Mouse (Mus musculus) hindbrain, embryonic 11.5 days (tissue): ENCODE data around the gene Il6ra. TPM values are rescaled to one million over a fixed set of nuclear protein-coding genes. Genes with fewer than 3 reads are reported as not detected.

Experiments used
- ATAC-seq: fragments of 200-750 bp; cut with Nextera tagmentation; 2 replicates; pipeline ENCODE4 v1.8.0; 2017; ENCODE audit warnings: mild to moderate bottlenecking, moderate TSS enrichment, moderate library complexity; ENCODE audit not compliant: low FRiP score
- DNase-seq: peaks from one replicate; pipeline ENCODE4 v3.0.0-alpha.2; 2015; ENCODE audit warnings: low spot score
- H3K27ac ChIP-seq: fragments of 300-500 bp; sonication (generic); 2 replicates; pipeline ENCODE4 v1.5.1; 2014; ENCODE audit warnings: mild to moderate bottlenecking, low read depth, low read length
- H3K27me3 ChIP-seq: fragments of 300-500 bp; sonication (generic); 2 replicates; pipeline ENCODE4 v1.6.1; 2014; ENCODE audit warnings: mild to moderate bottlenecking, low read length, moderate library complexity, mixed read lengths; ENCODE audit not compliant: control insufficient read depth, insufficient read depth
- H3K36me3 ChIP-seq: fragments of 300-500 bp; sonication (generic); 2 replicates; pipeline ENCODE4 v1.6.1; 2014; ENCODE audit warnings: mild to moderate bottlenecking, low read length, moderate library complexity, mixed read lengths; ENCODE audit not compliant: control insufficient read depth, insufficient read depth
- H3K4me1 ChIP-seq: fragments of 300-500 bp; sonication (generic); replicated peaks from 2 replicates; pipeline ENCODE4 v1.6.1; 2014; ENCODE audit warnings: low read length, mixed read lengths; ENCODE audit not compliant: control insufficient read depth, insufficient read depth
- H3K4me2 ChIP-seq: fragments of 300-500 bp; sonication (generic); replicated peaks from 2 replicates; pipeline ENCODE4 v1.6.1; 2014; ENCODE audit warnings: mild to moderate bottlenecking, low read depth, low read length
- H3K4me3 ChIP-seq: fragments of 300-500 bp; sonication (generic); 2 replicates; pipeline ENCODE4 v1.5.1; 2014; ENCODE audit warnings: low read depth, low read length
- H3K9ac ChIP-seq: fragments of 300-500 bp; sonication (generic); 2 replicates; pipeline ENCODE4 v1.6.1; 2014; ENCODE audit warnings: low read depth, low read length
- H3K9me3 ChIP-seq: fragments of 300-500 bp; sonication (generic); 2 replicates; pipeline ENCODE4 v1.6.1; 2016; ENCODE audit warnings: low read length; ENCODE audit not compliant: control insufficient read depth
- WGBS: fragments of 180-500 bp; shearing (Covaris S2); extraction: QIAGEN DNeasy Blood & Tissue Kit; methylation state at CpG from one replicate; pipeline ENCODE4 v1.1.7; 2014; 5-methylcytosine and 5-hydroxymethylcytosine counted together
- polyA plus RNA-seq: library from polyadenylated mRNA; unstranded; fragments of >200 nt; fragmentation: Nextera tagmentation; extraction: Ambion mirVana; gene quantifications from 2 replicates; pipeline ENCODE4 v1.2.1, GENCODE M21; 2014

Il6ra gene
- polyA plus RNA-seq, 1 experiment from 2014 or later: 0.22 TPM

GRCm38 (mm10) chr3:89842258-89842657, 70.7 kb downstream of the Il6ra start:
- no peak overlapping the region for H3K4me2 ChIP-seq
- DNase-seq: peak; percentile 47
- no peak overlapping the region for H3K4me3 ChIP-seq
- no peaks in the 10 kb centered on the region for H3K27me3 ChIP-seq
- no peaks in the 10 kb centered on the region for H3K9me3 ChIP-seq
- H3K9ac ChIP-seq: no peak overlapping the region
- H3K27ac ChIP-seq: no peak overlapping the region
- 65% methylated on average over 4 of the region's 4 CpGs for WGBS
- no peaks in the 10 kb centered on the region for H3K4me1 ChIP-seq
- no peaks in the 10 kb centered on the region for H3K36me3 ChIP-seq
- ATAC-seq: no peak

- no peak for DNase-seq
- Histone ChIP-seq H3K4me1 (0 out of 2 replicates have a peak, but pooled peaks cover 5% of the 10 kb centered on the region), H3K9ac (no peak overlapping the region), H3K9me3 (no peaks in the 10 kb centered on the region), H3K4me2 (no peak overlapping the region), H3K27me3 (peaks cover 33% of the 10 kb centered on the region), H3K27ac (no peak overlapping the region), H3K4me3 (no peak overlapping the region), H3K36me3 (no peaks in the 10 kb centered on the region)
- WGBS: 51% methylated on average over 8 of the region's 8 CpGs
- no peak for ATAC-seq
Observed at GRCm38 (mm10) chr3:89835362-89835761, 77.6 kb downstream of the Il6ra start.

- H3K27ac ChIP-seq: no peak within 1 kb of the TSS
- peak within 1 kb of the TSS; percentile 49 for H3K4me2 ChIP-seq
- H3K9me3 ChIP-seq: no peaks in the 10 kb centered on the region
- 3% methylated on average over 89 of the region's 96 CpGs for WGBS
- ATAC-seq (no peak), DNase-seq (peak; percentile 50)
- peaks cover 46% of the 10 kb centered on the region for H3K27me3 ChIP-seq
- peak within 1 kb of the TSS; percentile 37 for H3K4me3 ChIP-seq
- H3K4me1 ChIP-seq: 0 out of 2 replicates have a peak, but pooled peaks cover 5% of the 10 kb centered on the region
- H3K36me3 ChIP-seq: no peaks in the 10 kb centered on the region
- H3K9ac ChIP-seq: peak within 1 kb of the TSS; percentile 2; the same call in 1 of the 2 replicates
Observed at GRCm38 (mm10) chr3:89830815-89831591, 82.0 kb downstream of the Il6ra start, which contains the start of gene She. Gene She (plus strand): TSS chr3:89831370.

GRCm38 (mm10) chr3:89826295-89826694, 86.7 kb downstream of the Il6ra start:
- ATAC-seq (no peak), DNase-seq (no peak)
- H3K9me3 ChIP-seq: no peaks in the 10 kb centered on the region
- 0 out of 2 replicates have a peak, but pooled peaks cover 2% of the 10 kb centered on the region for H3K4me1 ChIP-seq
- no peak overlapping the region for H3K9ac ChIP-seq
- H3K27me3 ChIP-seq: peaks cover 22% of the 10 kb centered on the region
- no peak overlapping the region for H3K4me2 ChIP-seq
- H3K4me3 ChIP-seq: no peak overlapping the region
- no peaks in the 10 kb centered on the region for H3K36me3 ChIP-seq
- 81% methylated on average over 3 of the region's 3 CpGs for WGBS
- H3K27ac ChIP-seq: no peak overlapping the region

GRCm38 (mm10) chr3:89823594-89823993, 89.4 kb downstream of the Il6ra start:
- WGBS: 59% methylated on average over 2 of the region's 2 CpGs
- H3K4me1 ChIP-seq: no peaks in the 10 kb centered on the region
- H3K4me2 ChIP-seq: no peak overlapping the region
- no peaks in the 10 kb centered on the region for H3K36me3 ChIP-seq
- ATAC-seq (no peak), DNase-seq (no peak)
- no peak overlapping the region for H3K4me3 ChIP-seq
- no peaks in the 10 kb centered on the region for H3K9me3 ChIP-seq
- H3K9ac ChIP-seq: no peak overlapping the region
- no peak overlapping the region for H3K27ac ChIP-seq
- no peaks in the 10 kb centered on the region for H3K27me3 ChIP-seq

GRCm38 (mm10) chr3:89821548-89822480, 91.2 kb downstream of the Il6ra start:
- Histone ChIP-seq H3K27me3 (no peaks in the 10 kb centered on the region), H3K27ac (no peak overlapping the region), H3K9me3 (no peaks in the 10 kb centered on the region), H3K4me3 (no peak overlapping the region), H3K4me1 (no peaks in the 10 kb centered on the region), H3K36me3 (no peaks in the 10 kb centered on the region), H3K4me2 (no peak overlapping the region), H3K9ac (no peak overlapping the region)
- 73% methylated on average over 10 of the region's 10 CpGs for WGBS
- ATAC-seq: no peak
- no peak for DNase-seq

- WGBS: 92% methylated on average over 11 of the region's 11 CpGs
Observed at GRCm38 (mm10) chr3:89821096-89821513, 91.9 kb downstream of the Il6ra start.

GRCm38 (mm10) chr3:89820311-89821095, 92.5 kb downstream of the Il6ra start:
- H3K27ac ChIP-seq: no peak overlapping the region
- H3K9ac ChIP-seq: no peak overlapping the region
- ATAC-seq (no peak), DNase-seq (no peak)
- WGBS: 87% methylated on average over 12 of the region's 12 CpGs
- H3K4me3 ChIP-seq: no peak overlapping the region
- no peak overlapping the region for H3K4me2 ChIP-seq
- H3K9me3 ChIP-seq: no peaks in the 10 kb centered on the region
- no peaks in the 10 kb centered on the region for H3K4me1 ChIP-seq
- no peaks in the 10 kb centered on the region for H3K27me3 ChIP-seq
- no peaks in the 10 kb centered on the region for H3K36me3 ChIP-seq

More at GRCm38 (mm10) chr3:89821096-89821513, 91.9 kb downstream of the Il6ra start:
- Histone ChIP-seq H3K4me2 (no peak overlapping the region), H3K9me3 (no peaks in the 10 kb centered on the region), H3K36me3 (no peaks in the 10 kb centered on the region), H3K4me3 (no peak overlapping the region), H3K9ac (no peak overlapping the region), H3K27ac (no peak overlapping the region), H3K27me3 (no peaks in the 10 kb centered on the region), H3K4me1 (no peaks in the 10 kb centered on the region)
- DNase-seq: no peak
- no peak for ATAC-seq
